Mouse (Mus musculus) layer of hippocampus, adult 2 months (tissue): ENCODE results near the gene Tulp3. TPM values are rescaled to one million over a fixed set of nuclear protein-coding genes. Genes with fewer than 3 reads are reported as not detected.

Experiments used
- DNase-seq, 2 experiments: peaks; one replicate each; pipeline ENCODE4 v3.0.0; 2022; ENCODE audit warnings: low spot score in 2 of 2
- H3K27ac ChIP-seq: fragments of 200-600 bp; 2 replicates; pipeline ENCODE4 v1.8.1; 2022
- H3K4me3 ChIP-seq: fragments of 200-600 bp; 2 replicates; pipeline ENCODE4 v1.8.1; 2022; ENCODE audit warnings: mild to moderate bottlenecking
- CTCF ChIP-seq: fragments of 200-600 bp; conservative IDR thresholded peaks from 2 replicates; pipeline ENCODE4 v1.8.1; 2022; ENCODE audit warnings: antibody characterized with exemption, mild to moderate bottlenecking, moderate library complexity
- total RNA-seq, 2 experiments: library from RNA; stranded (reverse); gene quantifications; 2 replicates each; pipeline ENCODE4 v1.2.3; 2021

Gene Tulp3
- total RNA-seq, 2 experiments from 2014 or later = 23.1 to 24.8 TPM

- no peak for TF ChIP-seq CTCF
These were observed 20.9 kb upstream of the Tulp3 start for GRCm38 (mm10) chr6:128376371-128377085.

GRCm38 (mm10) chr6:128375192-128375591 lies 19.5 kb upstream of the Tulp3 start, which contains the start of the genes Tex52 and Gm44596:
Gene Tex52, plus strand, starts transcription at chr6:128375456.
Gene Gm44596, plus strand, starts transcription at chr6:128375503.
- H3K27ac ChIP-seq = peak within 1 kb of the TSS; percentile 84
- no peak for TF ChIP-seq CTCF
- H3K4me3 ChIP-seq = peak within 1 kb of the TSS; percentile 11; the same call in 1 of the 2 replicates
- DNase-seq = peak; percentile 51 to 62

More at GRCm38 (mm10) chr6:128376371-128377085, 20.9 kb upstream of the Tulp3 start:
- no peak overlapping the region; the same call in 1 of the 2 replicates for H3K4me3 ChIP-seq
- no peak for DNase-seq
- H3K27ac ChIP-seq = peak overlapping the region; percentile 84

GRCm38 (mm10) chr6:128370040-128370439 lies 14.4 kb upstream of the Tulp3 start:
- Histone ChIP-seq H3K4me3 (no peak overlapping the region), H3K27ac (no peak overlapping the region)
- TF ChIP-seq CTCF = peak; percentile 42
- no peak for DNase-seq

GRCm38 (mm10) chr6:128366466-128366865 lies 10.8 kb upstream of the Tulp3 start:
- no peak overlapping the region for H3K27ac ChIP-seq
- no peak for DNase-seq
- no peak for TF ChIP-seq CTCF
- no peak overlapping the region for H3K4me3 ChIP-seq

GRCm38 (mm10) chr6:128364721-128365120 lies 9.1 kb upstream of the Tulp3 start:
- no peak overlapping the region for H3K4me3 ChIP-seq
- no peak for TF ChIP-seq CTCF
- no peak overlapping the region for H3K27ac ChIP-seq
- DNase-seq = no peak

- no peak for DNase-seq
- Histone ChIP-seq H3K4me3 (peak overlapping the region; percentile 87), H3K27ac (no peak overlapping the region)
- no peak for TF ChIP-seq CTCF
These were observed 7.6 kb upstream of the Tulp3 start for GRCm38 (mm10) chr6:128363007-128363825.

GRCm38 (mm10) chr6:128362381-128363006 lies 6.8 kb upstream of the Tulp3 start, which contains the start of the genes Rhno1 and Foxm1:
Gene Rhno1, minus strand, starts transcription at chr6:128362911.
Gene Foxm1, plus strand, starts transcription at chr6:128362967.
- Histone ChIP-seq H3K27ac (peak within 1 kb of the TSS; percentile 90), H3K4me3 (peak within 1 kb of the TSS; percentile 87)
- no peak for TF ChIP-seq CTCF
- DNase-seq = peak; percentile 69 to 72

- peak overlapping the region; percentile 90 for H3K27ac ChIP-seq
- no peak for DNase-seq
- no peak for TF ChIP-seq CTCF
- H3K4me3 ChIP-seq = peak overlapping the region; percentile 87
These were observed 6.2 kb upstream of the Tulp3 start for GRCm38 (mm10) chr6:128361901-128362300.

- peak; percentile 97 for TF ChIP-seq CTCF
- no peak overlapping the region for H3K27ac ChIP-seq
These were observed 3.3 kb upstream of the Tulp3 start for GRCm38 (mm10) chr6:128358999-128359398.

GRCm38 (mm10) chr6:128355201-128355681 lies 410 bp downstream of the Tulp3 start:
- TF ChIP-seq CTCF = no peak
- H3K27ac ChIP-seq = peak overlapping the region; percentile 93
- H3K4me3 ChIP-seq = peak overlapping the region; percentile 71
- peak in 1 of 2 experiments; percentile 40 for DNase-seq

More at GRCm38 (mm10) chr6:128358999-128359398, 3.3 kb upstream of the Tulp3 start:
- H3K4me3 ChIP-seq = no peak overlapping the region
- peak; percentile 63 to 77 for DNase-seq

- Histone ChIP-seq H3K27ac (peak overlapping the region; percentile 93), H3K4me3 (peak overlapping the region; percentile 71)
- no peak for DNase-seq
- TF ChIP-seq CTCF = no peak
These were observed 1.5 kb downstream of the Tulp3 start for GRCm38 (mm10) chr6:128354140-128354539.

GRCm38 (mm10) chr6:128349711-128350110 lies 5.9 kb downstream of the Tulp3 start:
- TF ChIP-seq CTCF = no peak
- H3K4me3 ChIP-seq = no peak overlapping the region
- peak; percentile 37 to 55 for DNase-seq
- peak overlapping the region; percentile 86 for H3K27ac ChIP-seq
